Mouse (Mus musculus): Measurements from ENCODE around the gene Ninl. TPM values are rescaled to one million over a fixed set of nuclear protein-coding genes. Genes with fewer than 3 reads are reported as not detected.

Gene Ninl
- polyA plus RNA-seq, 2 experiments: 3.9 to 10.0 TPM

DNA sequence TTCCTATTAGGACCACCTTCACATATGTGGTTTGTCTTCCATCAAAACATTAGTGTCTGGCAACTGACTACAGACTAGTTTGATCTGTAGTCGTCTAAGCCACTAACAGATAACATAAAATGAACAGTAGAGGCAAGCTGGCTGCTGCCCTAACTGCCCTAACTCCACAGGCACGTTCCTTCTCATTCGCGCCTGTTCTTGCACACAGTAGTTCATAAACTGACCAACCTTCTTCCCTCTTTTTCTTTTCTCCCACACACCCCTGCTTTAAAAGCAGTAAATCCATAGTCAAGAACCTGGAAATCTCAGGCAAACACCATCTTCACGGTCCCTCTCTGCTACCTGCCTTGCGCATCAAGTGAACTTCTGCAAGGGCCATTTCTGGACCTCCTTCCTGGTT is 31.2 kb downstream of the Ninl start:
- H3K27ac ChIP-seq (replicated peaks; ENCODE audit: low read depth, low read length): no peak overlapping the region
- peak overlapping the region; percentile 68 for H3K4me3 ChIP-seq (replicated peaks; ENCODE audit: low read length)
- TF ChIP-seq POLR2A (IDR thresholded peaks at IDR 0.05; ENCODE audit: borderline replicate concordance, extremely low read depth, insufficient read depth, insufficient read length): no peak
- ATAC-seq (ENCODE audit: low FRiP score, low read depth) (no peak), DNase-seq (ENCODE audit: low spot score) (no peak)
- H3K36me3 ChIP-seq (ENCODE audit: control insufficient read depth, insufficient read depth, low read length): no peaks in the 10 kb centered on the region
- peak overlapping the region; percentile 76 for H3K9ac ChIP-seq (ENCODE audit: low read depth, low read length, severe bottlenecking)
- 0 out of 2 replicates have a peak, but pooled peaks cover 5% of the 10 kb centered on the region for H3K4me1 ChIP-seq (ENCODE audit: control insufficient read depth, insufficient read depth, low read length)
- H3K27me3 ChIP-seq (ENCODE audit: control insufficient read depth, insufficient read depth, low read length): no peaks in the 10 kb centered on the region
- peak overlapping the region; percentile 95 for H3K4me2 ChIP-seq (replicated peaks; ENCODE audit: low read depth, low read length, severe bottlenecking)
- H3K9me3 ChIP-seq (ENCODE audit: control insufficient read depth, low read length): no peaks in the 10 kb centered on the region
- 38% methylated on average over 6 of the region's 6 CpGs for WGBS

DNA sequence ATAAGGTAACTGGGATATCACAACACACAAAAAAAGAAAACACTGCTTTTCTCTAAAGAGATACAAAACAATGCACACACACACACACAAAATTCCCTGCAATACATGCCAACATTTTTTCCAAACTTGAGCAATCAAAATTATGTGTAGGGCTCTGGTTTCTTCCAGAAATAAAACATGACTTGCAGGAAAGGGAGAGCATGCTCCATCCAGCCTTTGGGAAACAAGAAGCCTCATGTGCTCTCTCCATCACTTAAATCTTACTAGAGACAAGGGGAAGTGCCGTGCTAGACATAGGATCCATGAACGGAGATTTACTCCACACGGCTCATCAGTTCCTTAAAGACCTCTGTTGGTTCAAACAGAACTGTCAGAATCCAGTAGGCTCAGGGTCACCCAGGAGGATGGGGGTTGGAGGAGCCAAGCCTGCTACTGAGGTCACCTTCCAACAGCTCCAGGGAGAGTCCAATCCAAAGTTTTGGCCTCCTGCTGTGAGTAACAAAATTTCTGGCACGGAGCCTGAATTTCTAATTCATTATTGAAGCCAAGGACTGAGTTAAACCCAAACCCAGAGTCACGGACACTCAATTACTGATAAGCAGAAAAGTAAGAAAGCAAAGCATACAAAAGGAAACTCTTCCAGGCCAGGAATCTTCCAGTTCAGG is 32.8 kb downstream of the Ninl start:
- no peaks in the 10 kb centered on the region for H3K36me3 ChIP-seq (ENCODE audit: control insufficient read depth, insufficient read depth, low read length)
- WGBS: 72% methylated on average over 5 of the region's 5 CpGs
- H3K9ac ChIP-seq (ENCODE audit: low read depth, low read length, severe bottlenecking): no peak overlapping the region
- H3K27ac ChIP-seq (replicated peaks; ENCODE audit: low read depth, low read length): no peak overlapping the region
- H3K27me3 ChIP-seq (ENCODE audit: control insufficient read depth, insufficient read depth, low read length): no peaks in the 10 kb centered on the region
- no peak for DNase-seq (ENCODE audit: low spot score)
- no peak for ATAC-seq (ENCODE audit: low FRiP score, low read depth)
- 0 out of 2 replicates have a peak, but pooled peaks cover 5% of the 10 kb centered on the region for H3K4me1 ChIP-seq (ENCODE audit: control insufficient read depth, insufficient read depth, low read length)
- H3K4me2 ChIP-seq (replicated peaks; ENCODE audit: low read depth, low read length, severe bottlenecking): no peak overlapping the region
- TF ChIP-seq POLR2A (IDR thresholded peaks at IDR 0.05; ENCODE audit: borderline replicate concordance, extremely low read depth, insufficient read depth, insufficient read length): no peak
- H3K9me3 ChIP-seq (ENCODE audit: control insufficient read depth, low read length): no peaks in the 10 kb centered on the region
- H3K4me3 ChIP-seq (replicated peaks; ENCODE audit: low read length): no peak overlapping the region

DNA sequence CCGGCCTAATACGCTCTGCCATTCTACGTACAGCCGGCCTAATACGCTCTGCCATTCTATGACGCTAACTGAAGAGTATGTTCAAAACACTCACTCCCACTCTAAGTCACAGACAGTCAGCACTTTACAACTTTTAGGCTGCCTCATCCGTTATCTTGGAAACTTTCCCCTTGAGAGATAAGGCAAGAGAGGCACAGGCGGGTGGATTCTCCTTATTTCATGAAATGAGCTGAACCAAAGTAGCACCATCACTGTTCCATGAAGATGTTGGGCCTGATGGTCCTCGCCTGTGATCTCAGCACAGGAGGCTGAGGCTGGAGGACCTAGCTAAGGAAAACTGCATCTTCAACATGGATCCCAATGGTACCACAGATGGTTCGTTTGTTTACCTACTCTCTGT is 34.8 kb downstream of the Ninl start:
- WGBS: 94% methylated on average over 10 of the region's 10 CpGs
- Histone ChIP-seq H3K9ac (ENCODE audit: low read depth, low read length, severe bottlenecking) (no peak overlapping the region), H3K9me3 (ENCODE audit: control insufficient read depth, low read length) (no peaks in the 10 kb centered on the region), H3K4me1 (ENCODE audit: control insufficient read depth, insufficient read depth, low read length) (0 out of 2 replicates have a peak, but pooled peaks cover 5% of the 10 kb centered on the region), H3K27ac (replicated peaks; ENCODE audit: low read depth, low read length) (no peak overlapping the region), H3K4me3 (replicated peaks; ENCODE audit: low read length) (no peak overlapping the region), H3K36me3 (ENCODE audit: control insufficient read depth, insufficient read depth, low read length) (no peaks in the 10 kb centered on the region), H3K4me2 (replicated peaks; ENCODE audit: low read depth, low read length, severe bottlenecking) (no peak overlapping the region), H3K27me3 (ENCODE audit: control insufficient read depth, insufficient read depth, low read length) (no peaks in the 10 kb centered on the region)
- DNase-seq (ENCODE audit: low spot score): no peak
- TF ChIP-seq POLR2A (IDR thresholded peaks at IDR 0.05; ENCODE audit: borderline replicate concordance, extremely low read depth, insufficient read depth, insufficient read length): no peak
- no peak for ATAC-seq (ENCODE audit: low FRiP score, low read depth)

DNA sequence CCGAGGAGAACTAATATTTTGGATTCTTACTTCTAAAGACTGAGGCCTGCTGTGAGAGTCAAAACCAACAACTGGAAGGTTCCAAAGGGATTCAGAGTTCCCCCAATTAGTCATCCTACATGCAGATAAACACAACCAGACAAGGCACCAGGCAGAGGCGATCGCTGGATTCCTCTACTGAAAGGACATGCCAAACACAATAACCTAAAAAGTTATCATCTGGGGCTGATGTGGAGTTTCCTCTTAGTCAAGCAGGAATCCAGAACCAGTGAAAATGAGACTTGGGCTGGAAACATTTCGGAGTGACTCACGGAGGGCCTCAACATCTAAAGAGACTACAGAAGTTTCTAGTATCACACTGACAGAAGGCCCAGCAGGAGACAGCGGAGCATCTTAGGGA is 35.4 kb downstream of the Ninl start:
- Histone ChIP-seq H3K27me3 (ENCODE audit: control insufficient read depth, insufficient read depth, low read length) (no peaks in the 10 kb centered on the region), H3K9me3 (ENCODE audit: control insufficient read depth, low read length) (no peaks in the 10 kb centered on the region), H3K27ac (replicated peaks; ENCODE audit: low read depth, low read length) (no peak overlapping the region), H3K36me3 (ENCODE audit: control insufficient read depth, insufficient read depth, low read length) (no peaks in the 10 kb centered on the region), H3K4me3 (replicated peaks; ENCODE audit: low read length) (no peak overlapping the region), H3K4me2 (replicated peaks; ENCODE audit: low read depth, low read length, severe bottlenecking) (no peak overlapping the region), H3K9ac (ENCODE audit: low read depth, low read length, severe bottlenecking) (no peak overlapping the region), H3K4me1 (ENCODE audit: control insufficient read depth, insufficient read depth, low read length) (peaks cover 8% of the 10 kb centered on the region)
- ATAC-seq (ENCODE audit: low FRiP score, low read depth) (no peak), DNase-seq (ENCODE audit: low spot score) (no peak)
- TF ChIP-seq POLR2A (IDR thresholded peaks at IDR 0.05; ENCODE audit: borderline replicate concordance, extremely low read depth, insufficient read depth, insufficient read length): no peak
- 84% methylated on average over 6 of the region's 6 CpGs for WGBS

DNA sequence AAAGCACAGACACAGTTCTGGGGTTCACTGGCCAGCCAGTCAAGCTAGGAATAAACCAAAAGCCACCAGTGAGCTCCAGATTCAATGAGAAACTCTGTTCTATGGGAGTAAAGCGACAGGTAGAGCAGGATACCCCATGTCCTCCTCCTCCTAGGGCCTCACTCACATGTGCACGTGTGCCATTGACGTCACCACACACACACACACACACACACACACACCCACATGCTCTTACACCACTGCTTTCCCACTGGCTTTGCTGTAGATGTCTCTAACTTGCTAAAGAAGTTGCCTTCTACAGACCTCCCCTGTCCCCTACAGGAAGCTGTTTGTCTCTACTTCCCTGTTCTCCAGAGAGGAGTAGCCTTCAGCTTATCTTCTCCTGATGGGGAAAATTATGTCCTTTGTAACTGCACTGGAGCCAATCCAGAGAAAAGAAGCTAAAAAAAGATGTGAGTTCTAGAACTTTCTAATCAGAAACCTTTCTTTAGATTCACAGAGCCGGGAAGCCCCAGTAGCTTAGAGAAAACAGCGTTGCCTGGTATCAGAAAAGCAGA is 37.5 kb downstream of the Ninl start:
- ATAC-seq (ENCODE audit: low FRiP score, low read depth): no peak
- H3K36me3 ChIP-seq (ENCODE audit: control insufficient read depth, insufficient read depth, low read length): no peaks in the 10 kb centered on the region
- no peak overlapping the region for H3K4me3 ChIP-seq (replicated peaks; ENCODE audit: low read length)
- H3K4me1 ChIP-seq (ENCODE audit: control insufficient read depth, insufficient read depth, low read length): peaks cover 4% of the 10 kb centered on the region
- H3K4me2 ChIP-seq (replicated peaks; ENCODE audit: low read depth, low read length, severe bottlenecking): no peak overlapping the region
- H3K9me3 ChIP-seq (ENCODE audit: control insufficient read depth, low read length): no peaks in the 10 kb centered on the region
- 82% methylated on average over 5 of the region's 5 CpGs for WGBS
- no peak overlapping the region for H3K27ac ChIP-seq (replicated peaks; ENCODE audit: low read depth, low read length)
- DNase-seq (ENCODE audit: low spot score): no peak
- H3K9ac ChIP-seq (ENCODE audit: low read depth, low read length, severe bottlenecking): no peak overlapping the region
- no peak for TF ChIP-seq POLR2A (IDR thresholded peaks at IDR 0.05; ENCODE audit: borderline replicate concordance, extremely low read depth, insufficient read depth, insufficient read length)
- no peaks in the 10 kb centered on the region for H3K27me3 ChIP-seq (ENCODE audit: control insufficient read depth, insufficient read depth, low read length)
